Mouse (Mus musculus) stomach, postnatal 0 days (tissue): ENCODE results near the gene Dnajb13.

Source experiments
- CTCF ChIP-seq: IDR thresholded peaks from 2 replicates; pipeline ENCODE4 v1.5.1; 2016; ENCODE audit warnings: antibody characterized with exemption, low read depth, mild to moderate bottlenecking, moderate library complexity
- EP300 ChIP-seq: optimal IDR thresholded peaks from 2 replicates; pipeline ENCODE3; 2016; ENCODE audit warnings: antibody characterized with exemption

DNA sequence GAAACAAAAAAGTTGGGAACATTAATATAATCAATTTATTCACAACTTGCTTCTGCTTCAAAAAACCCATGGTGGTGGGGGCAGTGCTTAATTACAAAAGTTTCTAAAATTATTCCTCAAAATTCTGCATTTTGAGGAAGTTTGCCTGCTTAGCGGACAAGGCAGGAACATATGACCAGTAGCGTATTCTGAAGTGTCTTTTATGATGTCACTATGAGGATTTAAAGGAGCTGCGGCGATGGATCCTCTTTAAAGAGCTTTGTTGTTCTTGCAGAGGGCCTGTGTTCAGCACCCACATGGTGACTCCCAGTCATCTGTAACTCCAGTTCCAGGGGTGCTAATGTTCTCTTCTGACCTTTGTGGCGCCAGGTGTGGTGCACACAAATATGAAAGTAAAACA, 16.0 kb upstream of the Dnajb13 start:
- TF ChIP-seq EP300 (no peak), CTCF (no peak)
